Mouse (Mus musculus) CD4-positive helper T cell, adult 2 months (primary cell): ENCODE measurements around the gene Prph2.
A peak's percentile ranks its signal among the peaks of the same experiment; 100 is the strongest.

Experiments
- DNase-seq: peaks from one replicate; pipeline ENCODE4 v3.0.0-alpha.2; 2012; ENCODE audit warnings: low read depth, missing footprints, low spot score

The Prph2 gene

GRCm38 (mm10) chr17:46890843-46891594 is 19.2 kb upstream of the Prph2 start:
- no peak for DNase-seq

GRCm38 (mm10) chr17:46895426-46895825 is 14.8 kb upstream of the Prph2 start:
- DNase-seq = no peak

- DNase-seq = no peak
Measured at GRCm38 (mm10) chr17:46897221-46897950, 12.9 kb upstream of the Prph2 start.

GRCm38 (mm10) chr17:46900941-46901340 is 9.3 kb upstream of the Prph2 start:
- DNase-seq = no peak

GRCm38 (mm10) chr17:46903876-46904490 is 6.3 kb upstream of the Prph2 start:
- peak; percentile 69 for DNase-seq

- no peak for DNase-seq
Measured at GRCm38 (mm10) chr17:46912331-46912730, 2.1 kb downstream of the Prph2 start.

GRCm38 (mm10) chr17:46915129-46915528 is 4.9 kb downstream of the Prph2 start:
- no peak for DNase-seq

- DNase-seq = no peak
Measured at GRCm38 (mm10) chr17:46918951-46919350, 8.7 kb downstream of the Prph2 start.

GRCm38 (mm10) chr17:46920855-46921254 is 10.6 kb downstream of the Prph2 start:
- no peak for DNase-seq

GRCm38 (mm10) chr17:46926192-46926591 is 15.9 kb downstream of the Prph2 start:
- DNase-seq = no peak

- no peak for DNase-seq
Measured at GRCm38 (mm10) chr17:46926941-46927340, 16.7 kb downstream of the Prph2 start.

GRCm38 (mm10) chr17:46927781-46928180 is 17.5 kb downstream of the Prph2 start:
- DNase-seq = no peak

GRCm38 (mm10) chr17:46929277-46929676 is 19.0 kb downstream of the Prph2 start:
- DNase-seq = no peak

- no peak for DNase-seq
Measured at GRCm38 (mm10) chr17:46929897-46930296, 19.6 kb downstream of the Prph2 start.

GRCm38 (mm10) chr17:46932961-46933360 is 22.7 kb downstream of the Prph2 start:
- DNase-seq = no peak

GRCm38 (mm10) chr17:46933557-46934348 is 23.5 kb downstream of the Prph2 start:
- DNase-seq = peak; percentile 58

- DNase-seq = no peak
Measured at GRCm38 (mm10) chr17:46940461-46940860, 30.2 kb downstream of the Prph2 start.

GRCm38 (mm10) chr17:46942421-46942820 is 32.2 kb downstream of the Prph2 start:
- DNase-seq = no peak

- no peak for DNase-seq
Measured at GRCm38 (mm10) chr17:46946276-46946675, 36.0 kb downstream of the Prph2 start.

GRCm38 (mm10) chr17:46958045-46958444 is 47.8 kb downstream of the Prph2 start:
- no peak for DNase-seq

- no peak for DNase-seq
Measured at GRCm38 (mm10) chr17:46960216-46960615, 50.0 kb downstream of the Prph2 start.

GRCm38 (mm10) chr17:46962153-46962552 is 51.9 kb downstream of the Prph2 start:
- DNase-seq = no peak
